Mouse (Mus musculus) T-helper 2 cell (primary cell): ENCODE results near the gene Cpm.

Experiments
- in situ Hi-C: fragments of 300-600 bp; cut with MboI, MseI; formaldehyde crosslinking; loops from one replicate; pipeline ENCODE4 v1.15.1; 2025; ENCODE audit warnings: high pct_unique_total_duplicates

Gene Cpm

DNA sequence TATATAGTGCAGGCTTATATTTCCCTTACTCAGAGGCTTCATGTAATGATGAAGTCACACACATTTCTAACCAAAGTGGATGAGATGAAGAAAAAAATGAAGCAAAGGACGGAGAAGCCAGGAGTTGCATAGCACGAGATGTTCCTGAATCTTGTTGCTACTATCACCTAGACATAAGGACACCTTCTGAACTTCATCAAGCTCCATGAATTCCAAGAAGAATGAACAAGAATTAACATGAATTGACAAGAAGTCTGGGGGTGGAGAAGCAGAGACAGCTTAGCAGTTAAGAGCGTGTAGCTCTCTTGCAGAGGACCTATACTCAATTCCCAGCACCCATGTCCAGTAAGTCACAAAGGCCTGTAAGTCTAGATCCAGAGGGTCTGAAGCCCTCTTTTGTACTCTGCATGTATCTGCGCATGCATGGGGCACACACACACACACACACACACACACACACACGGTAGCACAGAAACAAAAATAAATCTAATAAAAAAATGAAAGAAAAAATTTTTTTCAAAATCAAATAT lies 36.2 kb upstream of the Cpm start:
- in situ Hi-C loops: no loop called here

DNA sequence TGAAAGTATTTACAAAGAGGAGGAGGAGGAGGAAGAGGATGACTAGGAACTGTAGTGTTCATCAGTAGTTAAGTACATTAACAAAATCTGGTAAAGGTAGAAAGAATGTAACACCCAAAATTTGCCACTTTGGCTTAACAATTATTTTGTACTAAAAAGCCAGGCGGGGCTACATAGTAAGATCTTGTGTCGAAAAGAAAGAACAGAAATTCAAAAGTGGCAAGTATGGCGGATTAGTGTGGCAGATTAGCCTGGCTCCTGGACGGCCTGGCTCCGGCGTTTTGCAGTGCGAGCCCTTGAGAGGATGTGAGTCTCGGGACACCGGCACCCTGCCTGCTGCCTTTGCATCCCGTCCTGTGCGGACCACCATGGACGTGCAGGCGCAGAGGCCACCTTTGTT lies 35.4 kb upstream of the Cpm start:
- in situ Hi-C loops: no loop called here

DNA sequence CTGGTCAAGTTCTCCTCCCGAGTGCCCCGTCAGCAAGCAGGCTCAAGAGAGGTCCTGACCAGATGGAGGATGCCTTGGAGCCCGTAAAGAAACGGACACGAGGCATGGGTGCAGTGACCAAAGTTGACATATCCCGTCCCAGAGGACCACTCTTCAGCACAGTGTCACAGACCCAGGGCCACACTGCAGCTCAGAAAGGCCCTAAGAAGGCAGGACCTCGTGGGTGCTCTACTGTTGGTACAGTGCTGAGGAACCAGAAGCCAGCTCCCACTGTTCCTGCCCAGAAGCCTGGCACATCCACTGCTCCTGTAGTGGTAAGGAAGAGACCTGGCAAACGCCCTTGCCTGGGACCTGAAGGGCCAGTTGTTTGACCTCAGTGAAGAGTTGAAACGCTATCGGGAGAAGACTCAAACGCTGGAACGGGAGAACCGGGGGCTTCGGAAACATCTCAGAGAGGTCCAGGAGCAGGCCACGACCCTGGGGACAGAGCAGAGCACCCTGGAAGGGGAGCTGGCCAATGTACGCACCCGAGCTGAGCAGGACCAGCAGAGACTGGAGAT lies 34.9 kb upstream of the Cpm start:
- in situ Hi-C loops: no loop called here

DNA sequence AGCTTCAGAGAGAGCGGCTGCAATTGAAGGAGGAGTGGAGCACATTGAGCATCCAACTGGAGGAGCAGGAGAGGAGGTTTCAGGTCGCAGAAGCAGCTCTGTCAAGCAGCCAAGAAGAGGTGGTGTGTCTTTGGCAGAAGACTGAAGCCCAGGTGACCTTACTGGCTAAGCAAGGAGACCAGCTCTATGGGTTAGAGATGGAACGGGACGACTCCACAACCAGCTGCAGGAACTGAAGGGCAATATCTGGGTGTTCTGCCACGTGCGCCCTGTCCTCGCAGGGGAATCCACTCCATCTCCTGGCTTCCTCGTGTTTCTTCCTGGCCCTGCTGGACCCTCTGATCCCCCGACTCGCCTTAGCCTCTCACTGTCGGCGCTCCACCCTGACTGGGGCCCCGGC lies 34.4 kb upstream of the Cpm start:
- in situ Hi-C loops: loop anchor here (5.0 kb wide), 1 partner anchor 33 kb away; no protein-coding TSS in a partner anchor

DNA sequence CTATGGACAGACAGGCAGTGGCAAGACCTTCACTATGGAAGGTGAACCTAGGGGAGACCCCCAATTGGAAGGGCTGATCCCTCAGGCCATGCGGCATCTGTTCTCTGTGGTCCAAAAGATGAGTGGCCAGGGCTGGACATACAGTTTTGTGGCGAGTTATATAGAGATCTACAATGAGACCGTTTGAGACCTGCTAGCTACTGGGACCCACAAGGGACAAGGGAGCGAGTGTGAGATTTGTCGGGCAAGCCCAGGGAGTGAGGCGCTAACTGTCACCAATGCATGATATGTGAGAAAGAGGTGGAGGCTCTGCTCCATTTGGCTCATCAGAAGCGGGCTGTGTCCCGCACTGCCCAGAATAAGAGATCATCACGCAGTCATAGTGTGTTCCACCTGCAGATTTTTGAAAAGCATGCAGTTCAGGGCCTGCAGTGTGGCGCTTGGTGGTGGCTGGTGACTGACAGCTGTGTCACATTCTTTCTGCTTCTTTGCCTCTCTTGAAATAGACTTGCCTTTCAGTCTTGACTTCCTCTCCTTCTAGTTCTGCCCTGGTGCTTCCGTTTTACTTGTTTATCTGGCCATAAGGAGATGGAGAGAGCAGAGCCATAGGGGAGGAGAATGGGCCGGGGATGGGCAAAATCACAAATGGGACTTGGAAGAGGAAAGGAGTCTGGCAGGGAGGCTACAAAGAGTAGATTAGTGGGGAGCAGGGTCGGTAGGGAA lies 33.7 kb upstream of the Cpm start:
- in situ Hi-C loops: loop anchor here (5.0 kb wide), 1 partner anchor 33 kb away; no protein-coding TSS in a partner anchor

DNA sequence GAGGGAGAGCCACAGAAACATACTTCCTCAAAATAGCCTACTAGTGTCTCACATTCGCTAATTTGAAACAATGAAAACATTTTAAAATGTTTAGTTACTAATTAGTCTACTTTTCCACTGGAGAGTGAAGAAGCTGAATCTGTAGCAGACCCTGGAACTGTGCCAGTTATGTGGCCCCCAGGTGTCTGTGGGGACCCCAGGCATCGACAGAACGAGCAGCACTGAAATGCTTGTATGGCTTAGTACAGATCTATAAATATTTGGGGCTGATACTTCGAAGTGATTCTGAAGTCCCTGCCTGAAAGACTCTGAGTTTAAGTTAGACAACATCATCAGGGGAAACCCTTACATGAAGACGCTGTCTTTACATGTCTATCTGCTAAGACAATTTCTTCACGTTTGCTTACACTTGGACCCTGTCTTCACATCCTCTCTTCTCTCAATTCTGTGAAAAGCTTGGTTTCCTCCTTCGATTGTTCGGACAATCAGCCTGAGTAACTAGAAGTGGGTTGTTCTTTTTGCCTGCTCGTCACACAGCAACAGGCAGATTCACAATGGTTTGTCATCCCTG lies 33.0 kb upstream of the Cpm start:
- in situ Hi-C loops: loop anchor here (5.0 kb wide), 1 partner anchor 34 kb away; no protein-coding TSS in a partner anchor

DNA sequence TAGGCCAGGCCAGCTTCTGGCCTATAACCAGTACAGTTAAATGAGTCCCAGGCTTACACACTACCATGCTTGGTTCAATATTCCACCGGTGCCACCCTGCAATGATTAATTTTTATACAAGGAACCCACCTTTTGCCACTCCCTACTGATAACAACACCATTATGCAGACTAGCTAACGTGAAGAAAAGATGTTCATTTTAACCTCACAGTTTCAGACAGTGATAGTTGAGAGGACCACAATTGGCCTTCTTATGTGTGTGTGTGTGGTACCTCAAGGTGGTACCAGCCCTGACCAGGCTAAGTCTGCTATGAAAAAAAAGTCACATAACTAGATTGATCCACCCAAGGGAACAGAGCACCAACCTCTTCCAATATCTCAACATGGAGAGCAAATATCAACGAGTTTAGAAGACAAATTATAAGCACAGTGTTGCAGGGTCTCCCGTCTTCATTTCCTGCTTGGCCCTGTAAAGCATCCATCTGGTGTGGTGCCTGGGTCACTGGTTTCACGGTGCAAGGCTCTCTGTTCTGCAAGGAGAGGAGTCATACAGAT lies 32.5 kb upstream of the Cpm start:
- in situ Hi-C loops: loop anchor here (5.0 kb wide), 1 partner anchor 35 kb away; no protein-coding TSS in a partner anchor

DNA sequence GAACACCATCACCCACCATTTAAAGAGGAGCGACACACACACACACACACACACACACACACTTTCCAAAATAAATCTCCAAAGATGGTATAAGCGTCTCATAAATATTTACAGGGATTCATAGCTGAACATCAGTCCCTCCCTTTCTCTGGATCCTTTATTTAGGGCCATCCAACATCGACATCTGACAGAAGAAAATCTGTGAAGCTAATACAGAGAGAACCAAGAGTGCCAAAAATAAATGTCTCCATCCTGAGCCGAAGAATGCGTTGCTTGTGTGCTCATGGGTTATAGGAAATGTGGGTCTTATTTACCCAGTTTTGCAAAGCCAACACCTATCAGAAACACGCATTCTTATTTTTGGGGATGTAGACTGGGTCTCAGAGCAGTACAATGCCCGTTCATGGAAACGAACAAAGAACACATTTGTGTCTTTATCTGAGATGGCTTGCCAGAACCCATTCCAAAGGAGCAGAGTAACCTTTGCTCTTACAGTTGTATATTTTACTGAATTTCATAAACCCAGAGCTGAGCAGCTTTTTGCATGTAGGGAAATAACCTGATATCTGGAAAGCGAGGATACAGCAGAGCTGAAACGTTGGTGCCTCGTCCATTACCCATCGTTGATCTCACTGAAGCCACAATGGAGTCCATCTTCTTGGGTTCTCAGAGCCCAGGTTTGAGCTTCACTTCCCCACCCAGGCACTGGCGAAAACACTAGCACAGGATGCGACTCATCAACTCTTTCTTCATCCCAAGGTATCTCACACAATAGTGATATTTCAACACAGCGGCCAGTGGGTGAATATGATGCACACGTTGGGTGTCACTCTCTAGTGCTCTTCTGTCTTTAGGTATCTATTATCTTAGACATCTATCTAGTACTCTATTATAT lies 31.7 kb upstream of the Cpm start:
- in situ Hi-C loops: loop anchor here (5.0 kb wide), 1 partner anchor 35 kb away; no protein-coding TSS in a partner anchor

DNA sequence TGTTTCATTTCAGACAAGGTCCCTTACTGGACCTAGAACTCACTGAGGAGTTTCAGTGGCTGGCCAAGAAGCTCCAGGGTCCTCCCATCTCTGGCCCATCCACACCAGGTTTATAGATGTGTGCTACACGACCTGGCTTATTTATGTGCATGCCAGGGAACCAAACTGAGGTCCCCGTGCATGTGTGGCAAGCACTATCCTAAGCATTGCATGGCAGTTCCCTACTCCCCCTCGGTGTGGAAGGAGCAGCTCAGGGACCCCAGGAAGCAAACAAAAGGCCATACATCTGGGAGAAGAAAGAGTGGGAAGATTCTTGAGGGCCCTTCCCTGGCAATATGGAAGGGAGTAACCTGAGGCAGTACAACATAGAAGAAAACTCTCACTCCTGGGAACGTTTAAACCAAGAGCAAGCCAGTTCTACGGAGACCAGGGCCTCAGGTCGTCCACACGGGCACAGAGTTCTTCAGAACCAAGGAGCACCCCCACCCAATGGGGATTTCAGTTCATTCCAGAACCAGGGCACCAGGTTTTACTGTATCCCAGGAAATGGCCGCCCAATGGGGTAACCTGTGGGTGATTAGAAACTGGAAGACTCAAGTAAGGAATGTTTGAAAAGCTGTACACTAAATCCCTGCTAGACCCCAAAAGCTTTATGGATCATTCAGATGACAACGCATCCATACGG lies 30.9 kb upstream of the Cpm start:
- in situ Hi-C loops: loop anchor here (5.0 kb wide), 1 partner anchor 36 kb away; no protein-coding TSS in a partner anchor

DNA sequence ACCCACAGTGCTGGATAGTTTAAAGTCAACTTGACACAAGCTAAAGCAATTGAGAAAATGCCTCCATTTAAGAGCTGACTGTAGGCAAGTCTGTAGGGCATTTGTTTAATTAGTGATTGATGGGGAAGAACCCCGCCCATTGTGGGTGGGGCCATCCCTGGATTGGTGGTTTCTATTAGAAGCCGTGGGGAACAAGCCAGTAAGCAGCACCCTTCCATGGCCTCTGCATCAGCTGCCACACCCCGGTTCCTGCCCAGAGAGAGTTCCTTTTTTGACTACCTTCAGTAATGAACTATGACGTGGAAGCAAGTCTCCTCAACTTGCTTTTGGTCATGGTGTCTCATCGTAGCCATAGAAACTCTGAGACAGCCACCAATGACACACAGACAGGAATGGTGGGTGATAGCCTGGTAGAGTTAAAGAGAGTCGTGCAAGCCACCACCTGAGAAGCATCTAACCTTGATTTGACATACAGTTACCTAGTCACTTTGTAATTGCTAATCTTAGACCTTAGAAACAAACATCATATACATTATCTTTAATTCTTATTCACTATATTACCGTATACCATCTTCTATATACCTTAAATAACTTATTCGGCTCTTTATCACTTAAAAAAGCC lies 30.2 kb upstream of the Cpm start:
- in situ Hi-C loops: loop anchor here (5.0 kb wide), 1 partner anchor 37 kb away; no protein-coding TSS in a partner anchor

DNA sequence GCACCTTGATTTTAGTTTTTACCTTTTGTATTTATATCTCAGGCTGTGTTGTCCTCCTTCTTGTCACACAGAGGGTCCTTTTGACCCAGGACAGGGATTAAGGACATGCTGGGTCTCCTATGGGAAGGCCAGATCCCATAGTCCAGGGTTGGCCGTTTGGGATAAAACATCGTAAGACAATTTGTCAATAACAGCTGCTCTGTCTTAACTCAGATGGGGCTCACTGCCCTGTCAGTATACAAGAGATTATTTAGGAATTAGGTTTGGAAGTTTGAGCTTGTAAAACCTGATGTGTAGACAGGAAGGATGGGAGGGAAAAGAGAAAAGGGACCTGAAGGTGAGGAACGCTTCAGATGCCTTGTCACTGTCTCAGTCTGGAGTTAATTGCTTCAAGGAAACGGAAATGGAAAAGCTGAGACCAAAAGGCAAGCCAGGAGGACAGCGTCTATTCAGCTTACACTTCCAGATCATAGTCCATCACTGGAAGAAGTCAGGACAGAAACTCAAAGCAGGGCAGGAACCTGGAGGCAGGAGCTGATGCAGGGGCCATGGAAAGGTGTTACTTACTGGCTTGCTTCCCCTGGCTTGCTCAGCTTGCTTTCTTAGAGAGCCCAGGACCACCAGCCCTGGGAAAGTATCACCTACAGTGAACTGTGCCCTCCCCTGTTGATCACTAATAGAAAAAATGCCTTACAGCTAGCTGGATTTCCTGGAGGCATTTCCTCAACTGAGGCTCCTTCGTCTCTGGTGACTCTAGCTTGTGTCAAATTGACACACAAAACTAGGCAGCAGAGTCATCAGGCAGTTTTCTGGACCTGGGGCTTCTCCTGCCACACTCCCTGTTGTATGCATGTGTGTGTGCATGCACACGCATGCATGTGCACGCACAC lies 27.9 kb upstream of the Cpm start:
- in situ Hi-C loops: no loop called here

DNA sequence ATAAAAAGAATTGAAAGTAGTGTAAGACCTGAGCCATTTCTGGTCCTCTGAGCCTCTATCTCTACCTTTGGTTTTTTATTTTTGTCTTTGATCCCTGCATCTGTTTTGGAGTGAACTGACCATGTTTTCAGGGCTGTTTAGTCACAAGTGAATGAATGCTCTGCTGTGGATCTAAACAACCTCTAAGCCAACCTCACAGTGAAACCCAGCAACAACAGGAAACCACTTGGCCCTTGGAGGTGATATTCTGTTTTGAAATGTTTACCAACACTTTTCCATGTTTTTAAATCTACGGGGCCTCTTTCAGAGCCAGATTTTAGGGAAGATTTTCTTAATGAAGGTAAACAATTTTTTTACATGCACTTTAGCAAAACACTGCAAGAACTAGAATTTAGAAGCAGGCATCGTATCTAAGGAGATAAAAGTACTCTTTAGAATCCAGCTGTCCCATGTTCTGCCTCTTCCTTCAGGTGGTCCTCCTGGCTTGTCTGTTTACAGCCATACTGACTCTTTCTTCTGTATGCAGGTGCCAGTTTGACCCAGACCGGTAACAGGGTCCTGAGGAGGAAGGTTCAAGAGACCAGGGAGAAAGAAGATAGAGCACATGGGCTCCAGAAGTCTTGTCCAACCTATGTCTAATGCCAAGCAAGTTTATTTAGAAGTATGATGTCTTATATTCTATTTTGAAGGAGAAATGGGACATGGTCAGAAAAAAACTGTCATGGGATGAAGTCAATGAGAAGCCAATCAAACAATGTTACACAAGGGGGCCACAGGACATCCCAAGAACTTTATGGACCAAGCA lies 26.8 kb upstream of the Cpm start:
- in situ Hi-C loops: no loop called here

DNA sequence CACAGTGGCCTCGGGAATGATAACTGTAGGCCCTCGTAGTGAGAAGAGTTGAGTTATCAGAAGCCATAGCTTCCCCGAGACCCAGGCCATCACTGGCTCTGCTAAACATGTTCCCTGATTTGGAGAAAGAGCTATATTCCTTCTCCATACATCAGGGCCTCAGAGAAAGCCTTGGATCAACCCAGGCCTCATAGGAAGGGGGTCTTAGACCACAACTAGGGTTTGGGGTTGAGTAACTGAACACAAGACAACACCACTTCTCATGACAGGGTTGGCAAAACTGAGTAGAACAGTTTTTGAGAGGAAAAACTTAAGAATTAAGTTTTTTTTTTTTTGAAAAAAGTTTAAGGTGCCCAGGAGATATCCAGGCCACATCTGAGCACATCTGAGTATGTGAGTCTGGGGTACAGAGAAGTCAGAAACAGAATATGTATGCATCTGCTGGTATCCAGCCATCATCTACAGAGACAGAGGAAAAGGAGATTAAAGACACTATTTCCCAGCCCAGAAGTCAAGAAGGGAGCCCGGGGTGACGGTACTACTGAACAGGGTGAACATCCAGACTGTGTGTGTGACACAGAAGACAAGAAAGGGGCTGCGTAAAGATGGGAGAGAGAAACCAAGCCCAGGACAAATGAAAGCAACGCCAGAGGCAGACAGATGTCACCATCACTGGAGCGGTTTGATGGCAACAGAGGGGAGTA lies 26.0 kb upstream of the Cpm start:
- in situ Hi-C loops: no loop called here

DNA sequence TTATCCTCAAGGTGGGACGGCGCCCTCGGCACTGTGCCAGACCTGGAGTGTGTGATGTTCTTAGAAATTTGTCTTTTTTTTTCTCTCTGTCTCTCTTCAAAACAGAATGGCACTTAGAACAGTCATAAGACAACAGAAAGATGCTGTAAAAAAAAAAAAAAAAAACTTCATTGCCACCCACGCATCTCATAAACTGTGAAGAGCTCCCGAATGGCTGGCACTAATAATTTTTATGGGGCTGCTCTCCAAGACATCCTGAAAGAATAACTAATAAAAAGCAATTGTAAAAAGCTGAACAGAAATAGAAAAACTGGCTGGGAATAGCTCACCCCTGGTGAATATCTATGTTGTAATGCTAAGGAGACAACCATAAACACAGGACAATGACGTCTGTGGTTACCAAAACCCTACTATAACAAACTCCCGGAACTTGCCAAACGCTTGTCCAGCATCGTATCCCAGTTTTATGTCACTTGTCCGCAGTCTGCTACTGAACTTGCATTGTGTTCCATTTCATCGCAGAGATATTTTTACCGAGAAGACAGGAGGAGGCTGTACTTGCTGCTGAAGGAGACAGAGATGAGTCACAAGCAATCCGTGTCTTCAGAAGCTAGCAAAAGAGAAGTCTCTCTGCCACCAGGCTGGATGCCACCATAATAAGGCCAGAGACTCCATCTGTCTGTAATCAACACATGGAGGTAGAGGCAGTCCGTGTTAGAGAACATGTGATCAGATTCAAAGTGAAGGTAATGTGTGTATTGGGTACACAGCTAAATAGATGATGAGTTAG lies 25.3 kb upstream of the Cpm start:
- in situ Hi-C loops: no loop called here

DNA sequence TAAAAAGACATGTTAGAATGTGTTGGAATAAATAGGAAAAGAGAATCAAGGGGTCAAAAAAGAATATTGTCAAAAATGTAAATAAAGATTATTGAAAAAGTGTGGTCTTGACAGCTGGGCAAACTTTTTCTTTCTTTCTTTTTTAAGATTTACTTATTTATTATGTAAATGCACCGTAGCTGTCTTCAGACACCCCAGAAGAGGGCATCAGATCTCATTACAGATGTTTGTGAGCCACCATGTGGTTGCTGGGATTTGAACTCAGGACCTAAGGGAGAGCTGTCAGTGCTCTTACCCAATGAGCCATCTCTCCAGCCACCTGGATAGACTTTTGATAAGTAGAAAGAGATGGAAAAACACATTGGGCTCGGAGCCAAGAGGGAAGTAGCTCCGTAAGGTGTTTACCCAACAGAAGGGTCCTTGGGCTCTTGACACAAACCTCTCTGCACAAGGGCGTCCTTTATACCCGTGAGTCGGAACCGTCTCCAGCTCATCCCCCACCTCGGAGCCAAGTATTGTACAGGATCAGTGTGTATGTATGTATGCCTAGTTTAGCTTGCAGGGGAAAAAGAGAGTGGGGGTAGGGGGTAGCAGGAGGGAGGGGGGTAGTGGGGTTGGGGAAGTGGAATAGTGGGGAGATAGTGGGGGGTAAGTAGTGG lies 24.5 kb upstream of the Cpm start:
- in situ Hi-C loops: no loop called here
